Mouse (Mus musculus) embryonic facial prominence, embryonic 14.5 days (tissue): ENCODE data around the gene D630045J12Rik. TPM values are rescaled to one million over a fixed set of nuclear protein-coding genes. Genes with fewer than 3 reads are reported as not detected.

Experiments
- ATAC-seq: fragments of 200-750 bp; cut with Nextera tagmentation; 2 replicates; pipeline ENCODE4 v1.8.0; 2017; ENCODE audit warnings: low read depth, moderate number of reproducible peaks, moderate TSS enrichment
- DNase-seq: peaks from one replicate; pipeline ENCODE4 v3.0.0-alpha.2; 2015; ENCODE audit warnings: low spot score
- H3K27ac ChIP-seq: fragments of 300-500 bp; sonication (generic); replicated peaks from 2 replicates; pipeline ENCODE4 v1.5.1; 2014; ENCODE audit warnings: low read depth, mild to moderate bottlenecking, low read length, moderate library complexity
- H3K27me3 ChIP-seq: fragments of 300-500 bp; sonication (generic); replicated peaks from 2 replicates; pipeline ENCODE4 v1.6.1; 2014; ENCODE audit warnings: low read length; ENCODE audit not compliant: control insufficient read depth, insufficient read depth
- H3K36me3 ChIP-seq: fragments of 300-500 bp; sonication (generic); 2 replicates; pipeline ENCODE4 v1.6.1; 2014; ENCODE audit warnings: low read length, mixed read lengths; ENCODE audit not compliant: control insufficient read depth, insufficient read depth
- H3K4me1 ChIP-seq: fragments of 300-500 bp; sonication (generic); 2 replicates; pipeline ENCODE4 v1.6.1; 2014; ENCODE audit warnings: antibody characterized with exemption, low read length; ENCODE audit not compliant: control insufficient read depth, insufficient read depth
- H3K4me2 ChIP-seq: fragments of 300-500 bp; sonication (generic); 2 replicates; pipeline ENCODE4 v1.6.1; 2014; ENCODE audit warnings: low read depth, mild to moderate bottlenecking, low read length, moderate library complexity, mixed read lengths
- H3K4me3 ChIP-seq: fragments of 300-500 bp; sonication (generic); 2 replicates; pipeline ENCODE4 v1.5.1; 2014; ENCODE audit warnings: low read depth, mild to moderate bottlenecking, low read length
- H3K9ac ChIP-seq: fragments of 300-500 bp; sonication (generic); 2 replicates; pipeline ENCODE4 v1.6.1; 2014; ENCODE audit warnings: low read depth, mild to moderate bottlenecking, low read length, moderate library complexity, mixed read lengths
- H3K9me3 ChIP-seq: fragments of 300-500 bp; sonication (generic); 2 replicates; pipeline ENCODE4 v1.6.1; 2016; ENCODE audit warnings: low read length; ENCODE audit not compliant: control insufficient read depth
- WGBS: fragments of 180-500 bp; shearing (Covaris S2); extraction: QIAGEN DNeasy Blood & Tissue Kit; methylation state at CpG from one replicate; pipeline ENCODE4 v1.1.7; 2014; 5-methylcytosine and 5-hydroxymethylcytosine counted together
- polyA plus RNA-seq: library from polyadenylated mRNA; unstranded; fragments of >200 nt; fragmentation: Nextera tagmentation; extraction: Ambion mirVana; gene quantifications from 2 replicates; pipeline ENCODE4 v1.2.1, GENCODE M21; 2014

The D630045J12Rik gene
- 6.0 and 6.2 TPM in 2 replicates for polyA plus RNA-seq

DNA sequence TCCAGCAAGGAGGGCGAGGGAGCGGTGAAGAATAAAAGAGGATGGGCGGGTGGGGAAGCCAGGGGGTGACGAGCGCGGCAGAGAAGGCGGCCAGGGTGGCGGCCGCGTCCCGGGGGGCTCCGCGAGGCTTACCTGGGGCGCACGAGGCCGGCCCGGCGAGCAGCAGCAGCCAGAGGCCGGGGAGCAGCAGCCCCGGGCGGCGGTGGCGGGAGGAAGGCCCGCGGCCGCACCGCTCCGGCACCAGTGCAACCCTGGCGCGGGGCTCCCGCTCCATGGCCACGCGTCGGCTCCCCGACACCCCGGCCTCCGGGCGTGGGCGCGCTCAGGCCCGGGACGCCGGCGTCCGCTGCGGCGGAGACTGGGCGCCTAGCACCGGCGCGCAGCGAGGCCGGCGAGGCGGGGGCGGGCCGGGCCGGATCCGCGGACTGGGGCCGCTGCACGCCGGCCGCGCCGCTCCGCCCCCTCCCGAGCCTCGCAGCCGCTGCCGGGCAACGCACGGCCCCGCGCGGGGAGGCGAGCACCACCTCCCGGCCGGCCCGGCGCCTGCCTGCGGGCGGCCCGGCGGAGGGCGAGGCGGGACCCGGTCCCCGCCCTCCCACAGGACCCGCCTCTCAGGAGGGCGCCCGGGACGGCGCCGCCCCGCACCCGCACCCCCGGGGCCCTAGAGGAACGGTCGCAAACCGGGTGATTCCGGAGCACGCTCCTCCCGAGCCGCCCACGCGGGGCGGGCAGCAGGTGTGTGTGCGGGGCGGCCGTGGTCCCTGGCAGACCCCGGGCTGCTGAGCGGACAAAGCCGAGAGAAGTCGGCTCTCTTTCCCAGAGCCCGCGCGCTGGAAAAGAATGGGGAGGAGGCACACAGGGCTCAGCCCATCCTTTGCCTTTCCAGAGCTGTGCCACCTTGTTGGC, at the start of gene D630045J12Rik:
Gene D630045J12Rik, minus strand, starts transcription at position 274 of the 906 bp plus-strand sequence.
- peak within 1 kb of the TSS; percentile 93 for H3K9ac ChIP-seq
- no peaks in the 10 kb centered on the region for H3K9me3 ChIP-seq
- WGBS: 1% methylated on average over 28 of the region's 118 CpGs
- peak; percentile 96 for ATAC-seq
- no peaks in the 10 kb centered on the region for H3K36me3 ChIP-seq
- peak within 1 kb of the TSS; percentile 87 for H3K4me3 ChIP-seq
- no peaks in the 10 kb centered on the region for H3K27me3 ChIP-seq
- peak within 1 kb of the TSS; percentile 83 for H3K27ac ChIP-seq
- H3K4me2 ChIP-seq: peak within 1 kb of the TSS; percentile 61
- peak; percentile 90 for DNase-seq
- peaks cover 20% of the 10 kb centered on the region for H3K4me1 ChIP-seq

- 1% methylated on average over 28 of the region's 70 CpGs for WGBS
Observed at GRCm38 (mm10) chr6:38298761-38299401, 45.1 kb upstream of the D630045J12Rik start, which contains the start of gene Zc3hav1l. Zc3hav1l (minus strand) TSS chr6:38299259.

GRCm38 (mm10) chr6:38298246-38298635, 44.4 kb upstream of the D630045J12Rik start:
- H3K4me2 ChIP-seq: peak overlapping the region; percentile 72
- H3K36me3 ChIP-seq: peaks cover 39% of the 10 kb centered on the region
- H3K27me3 ChIP-seq: no peaks in the 10 kb centered on the region
- 1% methylated on average over 10 of the region's 10 CpGs for WGBS
- peak overlapping the region; percentile 90 for H3K4me3 ChIP-seq
- peak overlapping the region; percentile 90 for H3K9ac ChIP-seq
- DNase-seq: peak; percentile 60
- ATAC-seq: peak; percentile 20; the same call in 1 of the 2 replicates
- H3K9me3 ChIP-seq: no peaks in the 10 kb centered on the region
- no peaks in the 10 kb centered on the region for H3K4me1 ChIP-seq
- H3K27ac ChIP-seq: peak overlapping the region; percentile 96

More at GRCm38 (mm10) chr6:38298761-38299401, 45.1 kb upstream of the D630045J12Rik start, which contains the start of gene Zc3hav1l:
- Histone ChIP-seq H3K9ac (peak within 1 kb of the TSS; percentile 90), H3K36me3 (peaks cover 33% of the 10 kb centered on the region), H3K27me3 (no peaks in the 10 kb centered on the region), H3K9me3 (no peaks in the 10 kb centered on the region), H3K4me2 (peak within 1 kb of the TSS; percentile 72), H3K4me3 (peak within 1 kb of the TSS; percentile 90), H3K4me1 (no peaks in the 10 kb centered on the region), H3K27ac (peak within 1 kb of the TSS; percentile 96)
- DNase-seq: peak; percentile 95
- ATAC-seq: peak; percentile 98

GRCm38 (mm10) chr6:38297580-38298245, 43.9 kb upstream of the D630045J12Rik start:
- Histone ChIP-seq H3K27ac (peak overlapping the region; percentile 96), H3K9me3 (no peaks in the 10 kb centered on the region), H3K4me2 (peak overlapping the region; percentile 72), H3K36me3 (peaks cover 44% of the 10 kb centered on the region), H3K4me1 (no peaks in the 10 kb centered on the region), H3K4me3 (peak overlapping the region; percentile 90), H3K27me3 (no peaks in the 10 kb centered on the region), H3K9ac (peak overlapping the region; percentile 90)
- 40% methylated on average over 12 of the region's 12 CpGs for WGBS
- ATAC-seq (no peak), DNase-seq (no peak)

DNA sequence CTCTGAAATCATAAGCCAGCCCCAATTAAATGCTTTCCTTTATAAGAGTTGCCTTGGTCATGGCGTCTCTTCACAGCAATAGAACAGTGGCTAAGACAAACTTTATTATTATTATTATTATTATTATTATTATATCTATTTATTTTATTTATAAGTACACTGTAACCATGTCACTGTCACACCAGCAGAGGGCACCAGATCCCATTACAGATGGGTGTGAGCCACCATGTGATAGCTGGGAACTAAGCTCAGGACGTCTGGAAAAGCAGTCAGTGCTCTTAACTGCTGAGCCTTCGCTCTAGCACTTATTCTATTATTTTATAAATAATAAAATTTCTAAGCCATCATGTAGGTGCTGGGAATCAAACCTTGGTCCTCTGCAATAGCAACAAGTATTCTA, 39.9 kb upstream of the D630045J12Rik start:
- Histone ChIP-seq H3K27me3 (no peaks in the 10 kb centered on the region), H3K9ac (no peak overlapping the region), H3K36me3 (peaks cover 85% of the 10 kb centered on the region), H3K4me3 (no peak overlapping the region), H3K4me2 (no peak overlapping the region), H3K9me3 (no peaks in the 10 kb centered on the region), H3K27ac (no peak overlapping the region), H3K4me1 (no peaks in the 10 kb centered on the region)
- no peak for DNase-seq
- ATAC-seq: no peak
- WGBS: 59% methylated on average over 3 of the region's 3 CpGs

- Histone ChIP-seq H3K27ac (no peak overlapping the region), H3K4me3 (no peak overlapping the region), H3K27me3 (no peaks in the 10 kb centered on the region), H3K36me3 (peaks cover 91% of the 10 kb centered on the region), H3K9ac (no peak overlapping the region), H3K4me1 (no peaks in the 10 kb centered on the region), H3K9me3 (no peaks in the 10 kb centered on the region), H3K4me2 (no peak overlapping the region)
- ATAC-seq (no peak), DNase-seq (no peak)
- WGBS: 48% methylated on average over 11 of the region's 11 CpGs
Observed at GRCm38 (mm10) chr6:38292871-38293646, 39.2 kb upstream of the D630045J12Rik start.

- Histone ChIP-seq H3K27me3 (no peaks in the 10 kb centered on the region), H3K4me2 (no peak overlapping the region), H3K4me1 (no peaks in the 10 kb centered on the region), H3K9me3 (peaks cover 23% of the 10 kb centered on the region), H3K4me3 (no peak overlapping the region), H3K9ac (no peak overlapping the region), H3K27ac (no peak overlapping the region), H3K36me3 (peaks cover 61% of the 10 kb centered on the region)
- 97% methylated on average over 19 of the region's 19 CpGs for WGBS
- no peak for DNase-seq
- no peak for ATAC-seq
Observed at GRCm38 (mm10) chr6:38284422-38284821, 30.6 kb upstream of the D630045J12Rik start.

DNA sequence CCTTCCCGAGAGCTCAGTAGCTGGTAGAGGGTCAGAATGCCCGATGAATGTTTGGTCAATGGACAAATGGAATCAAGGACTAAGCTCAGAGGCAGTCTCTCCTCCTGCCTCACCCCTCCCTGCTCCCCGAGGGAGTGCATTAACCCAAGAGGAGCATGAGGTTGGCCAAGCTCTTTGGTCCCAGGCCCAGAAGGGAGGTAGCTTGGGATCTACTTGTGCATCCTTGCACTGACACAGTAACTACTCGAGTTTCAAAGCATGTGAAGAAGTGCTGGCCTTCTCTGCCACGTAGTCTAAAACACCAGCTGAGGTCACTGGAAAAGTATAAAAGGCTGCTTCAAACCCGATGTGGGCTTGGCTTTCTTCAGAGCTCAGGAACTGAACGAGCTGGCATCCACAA, 10.7 kb upstream of the D630045J12Rik start:
- 66% methylated on average over 7 of the region's 7 CpGs for WGBS

More for the DNA sequence above, 10.7 kb upstream of the D630045J12Rik start:
- H3K27me3 ChIP-seq: no peaks in the 10 kb centered on the region
- H3K4me3 ChIP-seq: no peak overlapping the region
- no peaks in the 10 kb centered on the region for H3K36me3 ChIP-seq
- ATAC-seq (no peak), DNase-seq (no peak)
- H3K9ac ChIP-seq: no peak overlapping the region
- no peak overlapping the region for H3K4me2 ChIP-seq
- no peaks in the 10 kb centered on the region for H3K4me1 ChIP-seq
- H3K27ac ChIP-seq: no peak overlapping the region
- no peaks in the 10 kb centered on the region for H3K9me3 ChIP-seq
